Mouse (Mus musculus) kidney, embryonic 16.5 days (tissue): Measurements from ENCODE around the gene Crocc2. TPM values are rescaled to one million over a fixed set of nuclear protein-coding genes. Genes with fewer than 3 reads are reported as not detected.

ENCODE experiments used
- ATAC-seq: fragments of 200-750 bp; cut with Nextera tagmentation; 2 replicates; pipeline ENCODE4 v1.8.0; 2017; ENCODE audit warnings: moderate TSS enrichment; ENCODE audit not compliant: low FRiP score, low TSS enrichment
- H3K27ac ChIP-seq: fragments of 300-500 bp; sonication (generic); 2 replicates; pipeline ENCODE4 v1.5.1; 2014; ENCODE audit warnings: low read length
- H3K27me3 ChIP-seq: fragments of 300-500 bp; sonication (generic); 2 replicates; pipeline ENCODE4 v1.6.1; 2014; ENCODE audit warnings: low read length, control low read depth, mixed read lengths; ENCODE audit not compliant: insufficient read depth
- H3K36me3 ChIP-seq: fragments of 300-500 bp; sonication (generic); 2 replicates; pipeline ENCODE4 v1.6.1; 2014; ENCODE audit warnings: low read length, control low read depth, mixed read lengths; ENCODE audit not compliant: insufficient read depth
- H3K4me1 ChIP-seq: fragments of 300-500 bp; sonication (generic); 2 replicates; pipeline ENCODE4 v1.6.1; 2014; ENCODE audit warnings: low read length, control low read depth, mixed read lengths; ENCODE audit not compliant: insufficient read depth
- H3K4me2 ChIP-seq: fragments of 300-500 bp; sonication (generic); replicated peaks from 2 replicates; pipeline ENCODE4 v1.6.1; 2014; ENCODE audit warnings: low read depth, low read length
- H3K4me3 ChIP-seq: fragments of 300-500 bp; sonication (generic); 2 replicates; pipeline ENCODE4 v1.5.1; 2014; ENCODE audit warnings: mild to moderate bottlenecking, low read length
- H3K9ac ChIP-seq: fragments of 300-500 bp; sonication (generic); replicated peaks from 2 replicates; pipeline ENCODE4 v1.6.1; 2014; ENCODE audit warnings: low read length
- H3K9me3 ChIP-seq: fragments of 300-500 bp; sonication (generic); 2 replicates; pipeline ENCODE4 v1.6.1; 2016; ENCODE audit warnings: low read length, control low read depth
- WGBS: fragments of 180-500 bp; shearing (Covaris S2); extraction: QIAGEN DNeasy Blood & Tissue Kit; methylation state at CpG from one replicate; pipeline ENCODE4 v1.1.7; 2014; 5-methylcytosine and 5-hydroxymethylcytosine counted together
- polyA plus RNA-seq: library from polyadenylated mRNA; unstranded; fragments of >200 nt; fragmentation: Nextera tagmentation; extraction: Ambion mirVana; gene quantifications from 2 replicates; pipeline ENCODE4 v1.2.1, GENCODE M21; 2015

The Crocc2 gene
- polyA plus RNA-seq, 1 experiment from 2014 or later = 0.34 TPM

DNA sequence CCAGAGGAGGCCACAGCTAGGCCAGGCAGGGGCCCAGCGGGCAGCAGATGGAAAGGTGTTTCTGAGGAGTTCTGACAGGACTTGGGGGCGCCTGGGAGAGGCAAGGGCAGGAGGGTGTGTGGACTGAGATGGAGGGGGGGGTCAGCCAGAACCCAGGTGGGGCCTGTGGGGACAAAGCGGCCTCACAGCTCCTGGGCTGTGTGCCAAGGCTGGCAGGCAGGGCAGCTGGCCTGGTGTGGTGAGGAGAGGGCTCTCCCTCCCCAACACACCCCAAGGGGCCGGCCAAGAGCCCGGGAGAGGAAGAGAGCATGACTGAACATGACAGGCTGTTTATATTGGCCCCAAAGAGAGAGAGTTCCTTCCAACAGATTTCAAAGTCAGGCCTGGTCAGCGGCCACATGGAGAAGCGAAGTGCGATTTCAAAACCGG lies 41.7 kb downstream of the Crocc2 start:
- WGBS = 21% methylated on average over 9 of the region's 9 CpGs
- H3K27me3 ChIP-seq = no peaks in the 10 kb centered on the region
- peak; percentile 79 for ATAC-seq
- H3K4me1 ChIP-seq = peaks cover 42% of the 10 kb centered on the region
- no peak overlapping the region for H3K4me2 ChIP-seq
- no peak overlapping the region for H3K4me3 ChIP-seq
- H3K9me3 ChIP-seq = no peaks in the 10 kb centered on the region
- 0 out of 2 replicates have a peak overlapping the region, but pooled peaks have one; percentile 1 for H3K9ac ChIP-seq
- H3K36me3 ChIP-seq = no peaks in the 10 kb centered on the region
- H3K27ac ChIP-seq = peak overlapping the region; percentile 71

GRCm38 (mm10) chr1:93211019-93211418 lies 42.5 kb downstream of the Crocc2 start:
- no peaks in the 10 kb centered on the region for H3K9me3 ChIP-seq
- peak; percentile 17; the same call in 1 of the 2 replicates for ATAC-seq
- H3K4me2 ChIP-seq = 0 out of 2 replicates have a peak overlapping the region, but pooled peaks have one; percentile 3
- H3K36me3 ChIP-seq = no peaks in the 10 kb centered on the region
- no peak overlapping the region for H3K4me3 ChIP-seq
- WGBS = 73% methylated on average over 11 of the region's 11 CpGs
- H3K9ac ChIP-seq = no peak overlapping the region
- H3K27ac ChIP-seq = peak overlapping the region; percentile 71
- H3K27me3 ChIP-seq = no peaks in the 10 kb centered on the region
- peaks cover 42% of the 10 kb centered on the region for H3K4me1 ChIP-seq

GRCm38 (mm10) chr1:93211549-93212220 lies 43.2 kb downstream of the Crocc2 start:
- no peaks in the 10 kb centered on the region for H3K36me3 ChIP-seq
- peak overlapping the region; percentile 71 for H3K27ac ChIP-seq
- no peak overlapping the region for H3K4me3 ChIP-seq
- H3K27me3 ChIP-seq = no peaks in the 10 kb centered on the region
- H3K4me1 ChIP-seq = peaks cover 42% of the 10 kb centered on the region
- H3K9ac ChIP-seq = 0 out of 2 replicates have a peak overlapping the region, but pooled peaks have one; percentile 36
- H3K9me3 ChIP-seq = no peaks in the 10 kb centered on the region
- 36% methylated on average over 10 of the region's 10 CpGs for whole genome bisulfite sequencing
- no peak overlapping the region for H3K4me2 ChIP-seq
- ATAC-seq = peak; percentile 71

GRCm38 (mm10) chr1:93212441-93212840 lies 43.9 kb downstream of the Crocc2 start:
- Histone ChIP-seq H3K9me3 (no peaks in the 10 kb centered on the region), H3K4me3 (no peak overlapping the region), H3K4me2 (no peak overlapping the region), H3K36me3 (no peaks in the 10 kb centered on the region), H3K4me1 (peaks cover 47% of the 10 kb centered on the region), H3K27me3 (no peaks in the 10 kb centered on the region), H3K27ac (peak overlapping the region; percentile 71), H3K9ac (0 out of 2 replicates have a peak overlapping the region, but pooled peaks have one; percentile 36)
- whole genome bisulfite sequencing = 73% methylated on average over 7 of the region's 7 CpGs
- ATAC-seq = no peak

DNA sequence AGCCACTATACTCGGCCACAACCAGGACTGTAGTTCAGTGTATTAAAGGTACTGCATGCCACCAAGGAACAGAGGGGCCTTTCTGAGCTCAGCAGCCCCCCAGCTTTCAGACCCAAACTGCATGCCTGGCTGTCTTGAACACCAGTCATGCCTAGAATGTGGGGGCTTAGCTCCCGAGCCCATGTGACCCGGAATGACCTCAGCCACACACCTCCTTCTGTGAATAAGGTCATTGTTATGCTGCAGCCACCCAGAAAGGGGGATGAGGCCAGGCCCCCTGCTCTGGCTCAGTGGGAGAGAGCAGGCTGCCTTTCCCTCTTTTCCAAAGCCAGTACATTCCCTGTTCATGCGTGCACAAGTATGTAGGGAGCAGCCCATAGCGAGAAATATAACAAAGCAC lies 46.1 kb downstream of the Crocc2 start:
- Histone ChIP-seq H3K9ac (no peak overlapping the region), H3K9me3 (no peaks in the 10 kb centered on the region), H3K27me3 (no peaks in the 10 kb centered on the region), H3K4me3 (no peak overlapping the region), H3K27ac (no peak overlapping the region), H3K4me1 (peaks cover 40% of the 10 kb centered on the region), H3K36me3 (no peaks in the 10 kb centered on the region), H3K4me2 (no peak overlapping the region)
- 45% methylated on average over 5 of the region's 5 CpGs for WGBS
- ATAC-seq = no peak

DNA sequence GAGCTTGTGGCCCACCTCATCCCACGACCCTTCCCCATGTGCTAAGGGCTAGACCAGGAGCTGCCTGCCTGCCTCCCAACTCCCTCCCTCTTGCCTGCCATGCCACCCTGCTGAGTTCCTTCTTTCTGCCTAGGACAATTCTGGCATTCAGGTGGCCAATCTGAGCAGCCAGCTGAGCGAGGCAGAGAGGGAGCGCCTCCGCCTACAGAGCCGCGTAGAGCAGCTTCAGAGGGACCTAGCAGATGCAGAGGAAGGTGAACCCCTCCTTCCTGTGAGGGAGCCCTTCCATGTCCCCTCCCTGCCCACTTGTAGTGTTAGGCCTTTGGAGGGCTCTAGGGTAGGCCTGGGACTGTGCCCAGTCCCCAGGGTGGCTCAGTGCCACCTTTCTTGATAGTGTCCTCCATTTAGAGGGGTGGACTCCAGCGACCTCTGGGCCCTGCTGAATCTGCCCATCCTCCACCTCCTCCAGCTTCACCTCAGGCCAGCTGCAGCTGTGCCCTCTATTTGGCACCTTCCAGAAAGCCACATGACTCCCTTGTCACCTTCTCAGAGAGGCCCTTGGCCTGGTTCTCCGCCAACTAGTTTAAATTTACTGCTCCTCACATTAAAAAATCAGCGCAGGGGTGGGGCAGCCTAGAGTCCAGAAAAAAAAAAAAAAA lies 48.4 kb downstream of the Crocc2 start:
- H3K9ac ChIP-seq = no peak overlapping the region
- ATAC-seq = no peak; the same call in 1 of the 2 replicates
- H3K27me3 ChIP-seq = no peaks in the 10 kb centered on the region
- H3K4me1 ChIP-seq = peaks cover 18% of the 10 kb centered on the region
- no peak overlapping the region for H3K27ac ChIP-seq
- no peak overlapping the region for H3K4me2 ChIP-seq
- no peaks in the 10 kb centered on the region for H3K9me3 ChIP-seq
- no peaks in the 10 kb centered on the region for H3K36me3 ChIP-seq
- WGBS = 66% methylated on average over 9 of the region's 9 CpGs
- no peak overlapping the region for H3K4me3 ChIP-seq

DNA sequence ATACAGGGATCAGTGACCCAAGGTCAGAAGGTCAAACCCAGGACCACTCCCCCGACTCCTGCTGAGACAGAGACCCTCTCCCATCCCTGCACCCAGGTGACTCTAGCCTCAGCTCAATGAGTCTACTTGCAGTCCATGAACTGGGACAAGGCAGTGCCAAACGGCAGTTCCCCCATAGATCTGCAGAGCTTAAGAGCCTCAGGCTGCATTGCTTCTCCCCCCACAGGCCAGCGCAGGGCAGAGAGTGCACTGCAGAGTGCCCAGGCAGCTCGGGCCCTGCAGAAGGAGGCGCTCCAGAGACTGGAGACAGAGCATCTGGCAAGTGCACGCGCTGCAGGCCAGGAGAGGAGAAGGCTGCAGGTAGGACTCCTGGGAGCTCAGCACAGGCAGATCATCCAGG lies 49.0 kb downstream of the Crocc2 start:
- no peak overlapping the region for H3K4me2 ChIP-seq
- H3K4me1 ChIP-seq = peaks cover 13% of the 10 kb centered on the region
- no peak for ATAC-seq
- WGBS = 53% methylated on average over 7 of the region's 7 CpGs
- no peaks in the 10 kb centered on the region for H3K9me3 ChIP-seq
- no peak overlapping the region for H3K9ac ChIP-seq
- no peaks in the 10 kb centered on the region for H3K27me3 ChIP-seq
- no peak overlapping the region for H3K27ac ChIP-seq
- H3K36me3 ChIP-seq = no peaks in the 10 kb centered on the region
- no peak overlapping the region for H3K4me3 ChIP-seq

DNA sequence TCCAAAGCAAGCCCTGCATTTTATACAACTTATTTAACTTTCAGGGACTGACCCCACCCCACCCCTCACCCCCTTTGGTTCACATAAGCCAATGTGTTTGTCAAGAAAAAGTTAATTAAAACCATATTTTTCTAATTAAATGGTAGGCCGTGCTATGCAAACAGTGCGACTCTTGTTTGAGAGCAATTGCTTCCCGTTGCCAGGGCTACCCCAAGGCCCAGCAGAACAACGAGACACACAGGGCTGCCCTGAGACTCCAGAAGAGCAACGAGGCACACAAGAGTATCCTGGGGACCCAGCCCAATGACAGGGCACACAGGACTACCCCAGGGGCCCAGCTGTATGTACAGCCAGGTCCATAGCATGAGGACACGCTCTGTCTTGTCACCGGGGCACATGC lies 52.3 kb downstream of the Crocc2 start:
- H3K4me2 ChIP-seq = no peak overlapping the region
- no peak overlapping the region for H3K27ac ChIP-seq
- no peak overlapping the region for H3K9ac ChIP-seq
- 73% methylated on average over 7 of the region's 7 CpGs for WGBS
- no peak for ATAC-seq
- no peaks in the 10 kb centered on the region for H3K27me3 ChIP-seq
- H3K4me3 ChIP-seq = no peak overlapping the region
- no peaks in the 10 kb centered on the region for H3K9me3 ChIP-seq
- no peaks in the 10 kb centered on the region for H3K36me3 ChIP-seq
- H3K4me1 ChIP-seq = peaks cover 17% of the 10 kb centered on the region

DNA sequence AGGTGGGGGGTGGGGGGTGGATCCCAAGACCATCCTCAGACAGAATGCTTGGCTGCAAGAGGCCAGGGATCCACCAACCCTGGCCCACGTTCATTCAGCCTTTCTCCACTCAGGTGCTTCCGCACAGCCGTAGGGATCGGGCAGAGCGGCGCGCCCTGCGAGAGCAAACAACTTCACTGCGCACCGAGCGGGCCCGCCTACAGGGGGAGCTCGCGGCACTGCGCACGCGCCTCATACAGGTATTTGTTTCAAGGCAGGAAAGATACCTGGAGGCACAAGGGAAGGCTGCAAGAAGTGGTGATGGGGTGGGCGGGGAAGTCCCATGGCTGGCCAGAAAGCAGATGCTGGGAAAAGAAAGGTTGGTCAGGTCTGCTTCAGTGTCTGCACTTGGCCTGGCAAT lies 55.4 kb downstream of the Crocc2 start:
- Histone ChIP-seq H3K36me3 (no peaks in the 10 kb centered on the region), H3K4me3 (no peak overlapping the region), H3K27ac (no peak overlapping the region), H3K4me1 (peaks cover 24% of the 10 kb centered on the region), H3K9ac (no peak overlapping the region), H3K9me3 (no peaks in the 10 kb centered on the region), H3K27me3 (no peaks in the 10 kb centered on the region), H3K4me2 (no peak overlapping the region)
- no peak for ATAC-seq
- 17% methylated on average over 18 of the region's 18 CpGs for WGBS

DNA sequence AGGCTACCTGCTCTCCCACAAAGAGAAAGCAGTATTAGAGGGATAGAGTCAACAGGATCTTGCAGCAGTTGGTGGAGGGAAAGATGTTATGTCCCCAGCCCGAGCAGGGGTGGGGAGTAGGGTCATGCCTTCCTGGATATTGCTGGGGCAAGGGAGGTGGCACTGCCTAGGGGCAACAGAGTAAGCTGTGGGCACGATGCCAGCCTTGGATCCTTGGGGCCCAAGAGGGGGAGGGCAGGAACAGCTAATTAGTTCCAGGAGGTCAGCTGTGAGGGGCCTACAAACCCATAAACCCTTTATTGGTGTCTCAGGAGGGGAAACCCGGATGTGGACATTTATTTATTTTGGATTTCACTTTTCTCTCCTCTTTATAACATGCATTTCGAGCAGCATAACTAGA lies 56.7 kb downstream of the Crocc2 start:
- Histone ChIP-seq H3K36me3 (no peaks in the 10 kb centered on the region), H3K4me3 (no peak overlapping the region), H3K9me3 (no peaks in the 10 kb centered on the region), H3K27me3 (no peaks in the 10 kb centered on the region), H3K4me2 (no peak overlapping the region), H3K4me1 (peaks cover 24% of the 10 kb centered on the region), H3K27ac (peak overlapping the region; percentile 56), H3K9ac (no peak overlapping the region)
- WGBS = 9% methylated on average over 4 of the region's 4 CpGs
- 0 out of 2 replicates have a peak, but pooled peaks have one; percentile 33 for ATAC-seq
